Mouse (Mus musculus) right cerebral cortex, adult 18-20 months (tissue): Measurements from ENCODE around the gene Idi2.
A peak's percentile ranks its signal among the peaks of the same experiment; 100 is the strongest.
"Not testable (repeated sequence)": the region's sequence is repeated elsewhere in the genome, so short reads cannot be mapped to it uniquely, and the experiment has no call there.

ENCODE experiments used
- DNase-seq: peaks from one replicate; pipeline ENCODE4 v3.0.0; 2022; ENCODE audit warnings: mixed read lengths

Gene Idi2

GRCm38 (mm10) chr13:8952563-8952962 lies at the start of gene Idi2:
Idi2 (plus strand) TSS chr13:8952863.
- DNase-seq, result not testable (repeated sequence)

- DNase-seq, result not testable (repeated sequence)
These were observed 46.7 kb upstream of the Idi2 start for GRCm38 (mm10) chr13:8905986-8906385.

GRCm38 (mm10) chr13:8913890-8914289 lies 38.8 kb upstream of the Idi2 start:
- not testable (repeated sequence) for DNase-seq

DNA sequence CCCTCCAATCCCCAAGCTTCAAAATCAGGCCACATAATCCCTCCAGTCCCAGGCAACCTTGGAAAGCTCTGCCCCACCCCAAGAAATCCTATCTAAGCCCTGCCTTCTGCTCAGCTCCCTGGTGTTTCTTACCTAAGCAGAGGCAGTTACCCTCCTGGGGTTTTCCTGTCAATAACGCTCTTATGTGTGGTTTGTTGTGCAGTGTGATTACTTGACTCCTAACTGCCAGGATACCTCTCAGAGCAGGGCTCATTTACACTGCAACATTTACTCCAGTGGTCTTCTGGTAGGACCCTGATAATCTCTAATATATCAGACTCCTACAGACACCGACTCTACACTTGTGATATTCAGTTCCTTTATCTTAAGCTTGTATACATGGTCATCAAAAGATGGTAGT lies 19.2 kb upstream of the Idi2 start:
- no peak for DNase-seq

GRCm38 (mm10) chr13:8937611-8938140 lies 15.0 kb upstream of the Idi2 start:
- DNase-seq, result not testable (repeated sequence)

DNA sequence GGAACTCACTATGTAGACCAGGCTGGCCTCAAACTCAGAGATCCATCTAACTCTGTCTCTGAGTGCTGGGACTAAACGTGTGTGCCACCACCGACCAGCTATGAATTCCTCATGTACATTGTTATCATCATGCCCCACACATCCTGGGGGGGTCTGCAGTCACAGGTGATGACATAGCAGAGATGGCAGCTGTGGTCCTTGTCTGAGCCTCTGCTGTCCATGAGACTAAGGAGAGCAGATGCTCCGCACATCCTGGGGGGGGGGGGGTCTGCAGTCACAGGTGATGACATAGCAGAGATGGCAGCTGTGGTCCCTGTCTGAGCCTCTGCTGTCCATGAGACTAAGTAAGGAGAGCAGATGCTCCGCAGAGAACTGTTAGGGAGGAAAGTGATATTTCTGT lies 11.6 kb upstream of the Idi2 start:
- not testable (repeated sequence) for DNase-seq

GRCm38 (mm10) chr13:8941701-8942100 lies 11.0 kb upstream of the Idi2 start:
- DNase-seq, result not testable (repeated sequence)

DNA sequence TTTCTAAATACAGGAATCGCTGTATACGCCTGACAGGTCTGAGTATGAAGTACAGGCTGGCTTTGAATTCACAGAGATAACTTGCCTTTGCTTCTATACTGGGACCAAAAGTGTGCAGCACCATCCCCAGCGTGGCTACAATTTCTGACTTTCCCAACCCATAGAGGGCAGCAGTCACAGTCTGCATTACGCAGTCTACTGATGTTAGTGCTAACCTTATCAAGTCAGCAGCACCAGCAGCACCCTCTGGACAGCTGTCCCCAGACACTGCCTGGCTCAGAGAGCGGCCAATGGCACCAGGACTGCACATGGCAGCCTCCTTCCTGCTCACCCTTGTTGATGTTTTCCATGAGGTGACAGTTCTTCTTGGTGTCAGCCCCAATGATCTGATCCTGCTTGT lies 8.8 kb upstream of the Idi2 start:
- not testable (repeated sequence) for DNase-seq

- not testable (repeated sequence) for DNase-seq
These were observed 4.5 kb upstream of the Idi2 start, which contains the start of gene Gm9745 for GRCm38 (mm10) chr13:8948131-8948530. Gm9745 (minus strand) TSS chr13:8948231.

DNA sequence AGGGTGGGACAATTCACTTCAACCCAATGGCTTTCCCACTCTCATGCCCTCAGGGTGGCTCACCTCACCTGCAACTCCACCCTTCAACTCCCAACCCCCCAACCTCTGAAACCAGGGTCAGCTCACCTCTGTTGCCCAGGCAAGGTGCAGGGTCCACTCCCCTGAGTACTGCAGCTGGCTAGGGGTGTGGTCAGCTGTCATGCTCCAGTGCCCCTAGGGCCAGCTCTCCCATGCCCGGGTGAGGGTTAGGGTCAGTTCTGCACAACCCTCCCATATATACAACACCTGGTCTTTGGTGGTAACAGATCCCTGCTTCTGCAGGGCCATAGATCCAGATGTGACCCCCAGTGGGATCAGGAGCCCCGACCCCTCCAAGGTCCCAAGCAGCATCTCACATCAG lies 2.5 kb downstream of the Idi2 start:
- DNase-seq, result not testable (repeated sequence)

GRCm38 (mm10) chr13:8956873-8957272 lies 4.2 kb downstream of the Idi2 start:
- not testable (repeated sequence) for DNase-seq

DNA sequence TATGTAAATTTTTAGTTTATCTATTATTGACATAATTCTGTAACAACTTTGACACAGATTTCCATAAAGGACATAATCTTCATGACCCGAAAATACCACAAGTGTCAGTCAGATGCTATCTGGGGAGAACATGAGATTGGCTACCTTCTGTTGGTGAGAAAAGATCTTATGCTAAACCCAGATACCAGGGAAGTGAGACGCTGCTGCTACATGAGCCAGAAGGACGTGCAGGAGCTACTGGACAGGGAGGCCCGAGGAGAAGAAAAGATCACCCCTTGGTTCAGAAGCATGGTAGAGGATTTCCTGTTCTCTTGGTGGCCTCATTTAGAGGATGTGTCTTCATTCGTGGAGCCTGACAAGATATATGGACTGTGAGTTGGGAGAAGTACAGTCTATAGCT lies 6.4 kb downstream of the Idi2 start:
- not testable (repeated sequence) for DNase-seq

GRCm38 (mm10) chr13:8959554-8959953 lies 6.9 kb downstream of the Idi2 start:
- not testable (repeated sequence) for DNase-seq

DNA sequence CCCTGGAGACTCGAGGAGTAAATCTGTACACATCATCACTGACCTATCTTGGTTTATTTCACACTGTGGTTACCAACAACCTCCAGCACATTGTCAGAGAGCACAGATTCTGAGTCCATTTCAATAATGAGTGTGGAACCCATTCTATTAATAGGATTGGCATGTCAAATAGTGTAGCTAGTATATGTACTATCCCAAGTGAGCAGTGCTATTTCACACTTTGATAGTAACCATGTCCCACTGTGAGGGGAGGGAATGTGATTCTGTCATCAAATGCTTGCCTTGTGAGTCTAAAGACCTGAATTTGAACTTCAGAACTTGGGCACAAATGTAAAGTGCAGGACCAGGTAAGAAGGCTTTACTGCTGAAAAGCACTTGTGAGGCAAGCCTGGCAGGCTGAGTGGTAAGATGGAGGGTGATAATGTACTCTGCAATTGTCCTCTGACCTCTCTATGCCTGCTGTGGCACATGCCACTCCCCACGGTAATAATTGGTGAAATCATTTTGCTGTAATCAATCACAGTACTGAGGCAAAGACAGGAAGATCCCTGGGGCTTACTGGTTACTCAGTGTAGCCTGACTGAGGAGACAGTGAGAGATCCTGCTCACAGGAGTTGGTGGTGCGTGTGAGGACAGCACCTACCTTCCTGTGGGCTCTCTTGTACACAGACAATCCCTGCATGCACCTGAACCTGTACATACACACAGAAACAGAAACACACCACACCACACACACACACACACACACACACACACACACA lies 8.6 kb downstream of the Idi2 start:
- not testable (repeated sequence) for DNase-seq

- DNase-seq, result not testable (repeated sequence)
These were observed 9.6 kb downstream of the Idi2 start for GRCm38 (mm10) chr13:8962266-8962665.

DNA sequence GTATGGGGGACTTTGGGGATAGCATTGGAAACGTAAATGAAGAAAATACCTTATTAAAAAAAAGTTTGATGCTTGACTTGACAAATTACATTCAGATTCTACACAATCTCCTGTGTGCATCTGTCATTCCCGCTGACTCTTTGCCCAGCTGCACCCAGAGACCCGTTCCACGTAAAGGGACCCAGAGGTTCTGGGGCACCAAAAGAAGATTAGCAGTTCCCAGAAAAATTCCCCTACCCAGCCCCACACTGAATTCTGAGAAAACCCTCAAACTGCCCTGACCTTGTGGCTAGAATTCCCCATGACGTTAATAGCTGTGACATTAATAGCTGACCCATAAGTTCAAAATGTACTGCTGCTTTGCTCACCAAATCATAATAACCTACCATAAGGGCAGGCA lies 12.6 kb downstream of the Idi2 start:
- DNase-seq, result no peak

DNA sequence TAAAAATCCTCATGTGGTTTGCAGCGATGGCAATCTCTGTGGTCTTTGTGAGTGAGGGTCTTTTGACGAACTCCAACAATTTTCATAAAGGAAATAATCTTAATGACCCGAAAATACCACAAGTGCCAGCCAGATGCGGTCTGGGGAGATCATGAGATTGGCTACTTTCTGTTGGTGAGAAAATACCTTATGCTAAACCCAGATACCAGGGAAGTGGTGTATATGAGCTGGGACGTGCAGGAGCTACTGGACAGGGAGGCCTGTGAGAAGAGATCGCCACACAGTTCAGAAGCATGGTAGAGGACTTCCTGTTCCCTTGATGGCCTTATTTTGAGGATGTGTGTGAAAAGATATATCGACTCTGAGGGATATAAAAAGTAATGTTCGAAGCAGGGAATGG lies 15.1 kb downstream of the Idi2 start:
- no peak for DNase-seq

DNA sequence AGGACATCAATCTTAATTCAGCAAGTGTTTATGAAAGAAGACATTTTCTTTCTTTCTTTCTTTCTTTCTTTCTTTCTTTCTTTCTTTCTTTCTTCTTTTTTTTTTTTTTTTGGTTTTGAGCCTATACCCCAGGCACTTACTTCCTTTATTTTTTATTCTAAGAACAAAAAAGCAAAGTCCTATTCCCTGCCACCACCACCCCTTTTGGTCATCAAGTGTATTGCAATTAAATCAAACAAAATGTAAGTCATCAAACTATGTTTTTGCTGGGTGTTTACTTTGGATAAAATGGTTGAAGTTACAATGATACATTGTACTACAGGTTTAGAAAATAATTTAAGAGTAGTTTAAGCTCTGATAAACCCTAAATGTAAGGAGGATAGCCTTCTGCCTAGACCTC lies 19.7 kb downstream of the Idi2 start:
- DNase-seq, result no peak

DNA sequence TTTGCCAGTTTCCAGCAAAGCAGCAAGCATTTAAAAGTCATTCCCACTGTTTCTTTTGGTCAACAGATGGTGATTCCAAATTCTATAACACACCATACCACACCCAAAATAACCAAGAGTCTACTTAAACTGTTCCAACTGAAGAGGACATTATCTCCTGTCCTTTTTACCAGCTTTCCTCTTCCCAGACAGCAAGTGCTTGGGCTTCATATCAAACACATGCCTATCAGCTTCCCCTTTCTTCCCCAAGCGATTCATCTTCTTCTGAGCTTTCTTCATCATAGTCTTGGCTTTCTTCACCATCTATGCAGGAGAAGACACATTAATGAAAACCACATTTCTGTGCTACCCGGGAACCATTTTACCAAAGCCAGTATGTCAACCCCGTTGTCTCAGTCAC lies 20.3 kb downstream of the Idi2 start:
- DNase-seq, result no peak

DNA sequence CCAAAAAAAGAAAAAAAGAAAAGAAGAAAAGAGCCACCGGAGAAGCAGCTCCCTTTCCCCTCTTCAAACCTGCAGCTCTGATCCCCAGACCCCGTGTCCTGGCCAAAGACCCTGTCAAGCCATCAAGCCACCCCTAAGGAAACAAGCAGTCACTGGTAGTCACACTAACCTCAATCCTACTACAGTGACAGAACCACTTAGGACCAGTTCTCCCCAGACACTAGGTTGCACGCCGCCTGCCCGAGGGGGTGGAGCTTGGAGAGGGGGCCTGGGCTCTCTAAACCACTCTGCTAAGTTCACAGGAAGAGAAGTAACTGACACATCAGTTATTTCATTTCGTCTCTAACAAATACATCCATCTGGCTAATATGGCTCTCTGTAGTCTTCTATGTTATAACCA lies 39.6 kb downstream of the Idi2 start:
- DNase-seq, result no peak

- peak; percentile 7 for DNase-seq
These were observed 42.7 kb downstream of the Idi2 start for GRCm38 (mm10) chr13:8995159-8995989.

DNA sequence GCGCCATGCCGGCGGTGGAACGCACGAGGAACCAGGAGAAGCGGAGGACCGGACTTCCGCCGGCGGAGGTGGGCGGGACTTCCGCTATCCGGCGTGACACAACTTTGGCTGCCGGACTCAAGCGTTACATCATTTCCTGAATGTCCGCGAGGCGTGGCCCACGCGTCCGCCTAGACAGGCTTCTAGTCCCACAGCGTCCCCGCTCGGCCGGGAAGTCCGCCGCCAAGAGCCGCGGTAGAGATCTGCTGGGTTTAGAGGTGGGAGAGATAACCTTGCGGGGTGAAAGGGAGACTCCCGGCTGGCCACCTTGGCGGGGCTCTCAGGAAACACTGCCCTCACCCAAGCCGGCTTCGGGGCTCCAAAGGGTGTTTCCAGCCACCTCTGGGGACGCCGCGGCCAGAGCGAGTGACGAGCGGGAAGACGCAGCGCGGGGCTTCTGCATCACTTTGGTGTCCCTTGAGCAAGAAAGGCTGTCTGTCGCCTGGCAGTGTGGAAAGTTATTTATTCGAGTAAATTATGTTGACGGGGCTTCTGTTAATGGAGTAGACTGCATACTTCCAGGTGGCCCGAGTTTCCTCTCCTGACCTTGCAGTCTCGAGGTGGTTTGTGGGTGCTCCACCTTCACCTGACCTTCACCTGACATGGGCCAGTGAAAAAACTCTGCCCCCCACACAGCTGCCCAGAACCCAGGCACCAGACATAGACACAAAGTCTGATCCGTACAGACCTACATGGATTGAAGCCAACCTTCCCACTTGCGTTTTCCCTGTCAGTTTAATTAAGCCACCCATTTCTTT lies 43.5 kb downstream of the Idi2 start, which contains the start of gene Gtpbp4:
Gtpbp4 (minus strand) TSS at position 94 of the 797 bp plus-strand sequence.
- peak; percentile 99 for DNase-seq

DNA sequence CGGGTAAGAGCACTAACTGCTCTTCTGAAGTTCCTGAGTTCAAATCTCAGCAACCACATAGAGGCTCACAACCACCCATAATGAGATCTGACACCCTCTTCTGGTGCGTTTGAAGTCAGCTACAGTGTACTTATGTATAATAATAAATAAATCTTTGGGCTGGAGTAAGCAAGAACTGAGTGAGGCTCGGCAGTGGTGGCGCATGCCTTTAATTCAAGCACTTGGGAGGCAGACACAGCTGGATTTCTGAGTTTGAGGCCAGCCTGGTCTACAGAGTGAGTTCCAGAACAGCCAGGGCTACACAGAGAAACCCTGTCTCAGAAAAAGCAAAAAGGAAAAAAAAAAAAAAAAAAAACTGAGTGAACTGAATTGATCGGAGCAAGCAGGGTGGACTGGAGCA lies 44.6 kb downstream of the Idi2 start:
- not testable (repeated sequence) for DNase-seq
